Mouse (Mus musculus): ENCODE results near the gene Timm22. TPM values are rescaled to one million over a fixed set of nuclear protein-coding genes. Genes with fewer than 3 reads are reported as not detected.

The Timm22 gene
- polyA plus RNA-seq, 1 experiment, result 105 TPM

- peaks cover 66% of the 10 kb centered on the region for H3K79me3 ChIP-seq (ENCODE audit: low read depth)
- H3K27me3 ChIP-seq (ENCODE audit: control insufficient read depth, insufficient read depth, insufficient read length), result no peaks in the 10 kb centered on the region
- peaks cover 99% of the 10 kb centered on the region for H3K79me2 ChIP-seq (ENCODE audit: control insufficient read depth, insufficient read depth)
- H3K4me3 ChIP-seq (ENCODE audit: insufficient read depth, poor library complexity, severe bottlenecking), result no peak overlapping the region
- peaks cover 12% of the 10 kb centered on the region for H3K36me3 ChIP-seq (ENCODE audit: control insufficient read depth, insufficient read depth)
- H3ac ChIP-seq (ENCODE audit: control insufficient read depth, insufficient read length, low read depth), result no peak overlapping the region
- TF ChIP-seq MAX (IDR thresholded peaks at IDR 0.05) (no peak), CEBPB (IDR thresholded peaks at IDR 0.05; ENCODE audit: low read depth) (no peak), CTCF (IDR thresholded peaks at IDR 0.05; ENCODE audit: control insufficient read depth, insufficient read depth, insufficient read length) (no peak), USF1 (IDR thresholded peaks at IDR 0.05; ENCODE audit: low read depth) (no peak), MYOG (IDR thresholded peaks at IDR 0.05; ENCODE audit: control insufficient read depth, extremely low read depth, insufficient read length) (no peak), FOSL1 (IDR thresholded peaks at IDR 0.05; ENCODE audit: insufficient read depth, low read length, poor library complexity, severe bottlenecking) (no peak), MYOD1 (IDR thresholded peaks at IDR 0.05; ENCODE audit: control insufficient read depth, insufficient read length, low read depth) (no peak)
Measured at GRCm38 (mm10) chr11:76388711-76389110, 18.0 kb upstream of the Timm22 start.

GRCm38 (mm10) chr11:76392532-76392931 is 14.2 kb upstream of the Timm22 start:
- TF ChIP-seq MYOD1 (IDR thresholded peaks at IDR 0.05; ENCODE audit: control insufficient read depth, insufficient read length, low read depth) (no peak), CTCF (IDR thresholded peaks at IDR 0.05; ENCODE audit: control insufficient read depth, insufficient read depth, insufficient read length) (no peak), USF1 (IDR thresholded peaks at IDR 0.05; ENCODE audit: low read depth) (no peak), FOSL1 (IDR thresholded peaks at IDR 0.05; ENCODE audit: insufficient read depth, low read length, poor library complexity, severe bottlenecking) (no peak), CEBPB (IDR thresholded peaks at IDR 0.05; ENCODE audit: low read depth) (no peak)
- H3K79me2 ChIP-seq (ENCODE audit: control insufficient read depth, insufficient read depth), result peaks cover 100% of the 10 kb centered on the region
- H3K36me3 ChIP-seq (ENCODE audit: control insufficient read depth, insufficient read depth), result peaks cover 12% of the 10 kb centered on the region
- no peak overlapping the region for H3ac ChIP-seq (ENCODE audit: control insufficient read depth, insufficient read length, low read depth)
- peaks cover 77% of the 10 kb centered on the region for H3K79me3 ChIP-seq (ENCODE audit: low read depth)
- no peak overlapping the region for H3K4me3 ChIP-seq (ENCODE audit: insufficient read depth, poor library complexity, severe bottlenecking)
- no peaks in the 10 kb centered on the region for H3K27me3 ChIP-seq (ENCODE audit: control insufficient read depth, insufficient read depth, insufficient read length)

- Histone ChIP-seq H3K36me3 (ENCODE audit: control insufficient read depth, insufficient read depth) (peaks cover 12% of the 10 kb centered on the region), H3ac (ENCODE audit: control insufficient read depth, insufficient read length, low read depth) (no peak overlapping the region), H3K79me2 (ENCODE audit: control insufficient read depth, insufficient read depth) (peaks cover 100% of the 10 kb centered on the region), H3K27me3 (ENCODE audit: control insufficient read depth, insufficient read depth, insufficient read length) (no peaks in the 10 kb centered on the region), H3K4me3 (ENCODE audit: insufficient read depth, poor library complexity, severe bottlenecking) (no peak overlapping the region), H3K79me3 (ENCODE audit: low read depth) (peaks cover 77% of the 10 kb centered on the region)
- TF ChIP-seq USF1 (IDR thresholded peaks at IDR 0.05; ENCODE audit: low read depth), result no peak
- no peak for TF ChIP-seq MAX (IDR thresholded peaks at IDR 0.05)
- no peak for TF ChIP-seq FOSL1 (IDR thresholded peaks at IDR 0.05; ENCODE audit: insufficient read depth, low read length, poor library complexity, severe bottlenecking)
- no peak for TF ChIP-seq MYOG (IDR thresholded peaks at IDR 0.05; ENCODE audit: control insufficient read depth, extremely low read depth, insufficient read length)
- no peak for TF ChIP-seq MYOD1 (IDR thresholded peaks at IDR 0.05; ENCODE audit: control insufficient read depth, insufficient read length, low read depth)
Measured at GRCm38 (mm10) chr11:76392996-76393395, 13.8 kb upstream of the Timm22 start.

GRCm38 (mm10) chr11:76397650-76398311 is 9.0 kb upstream of the Timm22 start:
- Histone ChIP-seq H3K36me3 (ENCODE audit: control insufficient read depth, insufficient read depth) (no peaks in the 10 kb centered on the region), H3K79me3 (ENCODE audit: low read depth) (peaks cover 50% of the 10 kb centered on the region), H3ac (ENCODE audit: control insufficient read depth, insufficient read length, low read depth) (peak overlapping the region; percentile 91), H3K4me3 (ENCODE audit: insufficient read depth, poor library complexity, severe bottlenecking) (peak overlapping the region; percentile 83), H3K79me2 (ENCODE audit: control insufficient read depth, insufficient read depth) (peaks cover 60% of the 10 kb centered on the region), H3K27me3 (ENCODE audit: control insufficient read depth, insufficient read depth, insufficient read length) (no peaks in the 10 kb centered on the region)
- peak; percentile 46 for TF ChIP-seq USF1 (IDR thresholded peaks at IDR 0.05; ENCODE audit: low read depth)
- peak; percentile 7 for TF ChIP-seq MAX (IDR thresholded peaks at IDR 0.05)
- TF ChIP-seq MYOG (IDR thresholded peaks at IDR 0.05; ENCODE audit: control insufficient read depth, extremely low read depth, insufficient read length), result no peak
- no peak for TF ChIP-seq MYOD1 (IDR thresholded peaks at IDR 0.05; ENCODE audit: control insufficient read depth, insufficient read length, low read depth)
- TF ChIP-seq CTCF (IDR thresholded peaks at IDR 0.05; ENCODE audit: control insufficient read depth, insufficient read depth, insufficient read length), result no peak
- peak; percentile 21 for TF ChIP-seq CEBPB (IDR thresholded peaks at IDR 0.05; ENCODE audit: low read depth)

GRCm38 (mm10) chr11:76398312-76398797 is 8.4 kb upstream of the Timm22 start:
- TF ChIP-seq CTCF (IDR thresholded peaks at IDR 0.05; ENCODE audit: control insufficient read depth, insufficient read depth, insufficient read length) (no peak), MYOG (IDR thresholded peaks at IDR 0.05; ENCODE audit: control insufficient read depth, extremely low read depth, insufficient read length) (no peak), MYOD1 (IDR thresholded peaks at IDR 0.05; ENCODE audit: control insufficient read depth, insufficient read length, low read depth) (no peak), CEBPB (IDR thresholded peaks at IDR 0.05; ENCODE audit: low read depth) (no peak), MAX (IDR thresholded peaks at IDR 0.05) (no peak), FOSL1 (IDR thresholded peaks at IDR 0.05; ENCODE audit: insufficient read depth, low read length, poor library complexity, severe bottlenecking) (no peak), USF1 (IDR thresholded peaks at IDR 0.05; ENCODE audit: low read depth) (no peak)
- Histone ChIP-seq H3K4me3 (ENCODE audit: insufficient read depth, poor library complexity, severe bottlenecking) (peak overlapping the region; percentile 83), H3ac (ENCODE audit: control insufficient read depth, insufficient read length, low read depth) (peak overlapping the region; percentile 91), H3K79me3 (ENCODE audit: low read depth) (peaks cover 44% of the 10 kb centered on the region), H3K79me2 (ENCODE audit: control insufficient read depth, insufficient read depth) (peaks cover 54% of the 10 kb centered on the region), H3K27me3 (ENCODE audit: control insufficient read depth, insufficient read depth, insufficient read length) (no peaks in the 10 kb centered on the region), H3K36me3 (ENCODE audit: control insufficient read depth, insufficient read depth) (no peaks in the 10 kb centered on the region)
